ENCODE assay signal across 32 mouse cellular contexts in the genomic region with DNA sequence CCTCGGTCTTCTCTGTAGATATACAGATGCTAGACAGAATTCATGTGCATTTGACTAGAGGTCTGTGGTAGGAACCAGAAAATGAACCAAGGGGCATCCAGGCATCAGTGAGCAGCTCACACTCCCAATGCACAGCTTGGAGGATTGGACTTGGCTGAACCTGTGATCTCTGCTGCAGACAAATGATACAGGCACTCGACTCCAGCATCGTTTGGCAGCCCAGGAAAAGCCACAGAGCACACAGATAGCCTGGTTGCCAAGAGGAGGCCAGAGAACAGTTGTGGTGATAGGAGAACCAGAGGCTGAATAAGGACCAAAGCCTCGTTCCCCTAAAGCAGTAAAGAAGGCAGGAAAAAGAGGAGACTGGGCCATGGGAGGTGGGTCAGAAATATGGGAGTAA. TPM values are rescaled to one million over a fixed set of nuclear protein-coding genes. Genes with fewer than 3 reads are reported as not detected.
"Had no signal": no experiment of that assay in that cellular context is flagged by ENCODE, and none has a peak within 500 bp of the region (broad histone marks: within the 10 kb centered on the region; RNA-seq: fewer than 3 reads in every experiment).

No protein-coding gene starts in this region.

- H3K4me3 ChIP-seq: heart, embryonic 15.5 days; hindbrain, embryonic 10.5 days; hindbrain, embryonic 12.5 days; hindbrain, embryonic 13.5 days; hindbrain, embryonic 15.5 days; intestine, embryonic 15.5 days; kidney, embryonic 15.5 days; layer of hippocampus, adult 2 months; left cerebral cortex, adult 2 months had no signal

- H3K4me1 ChIP-seq: heart, embryonic 15.5 days; kidney, embryonic 15.5 days had no signal

- ATAC-seq: hindbrain, embryonic 16.5 days; hindbrain, postnatal 0 days; inflammation-experienced regulatory T-cells, adult 6 months; intestine, embryonic 15.5 days; intestine, embryonic 16.5 days; intestine, postnatal 0 days had no signal

- H3K27me3 ChIP-seq: heart, embryonic 15.5 days; hindbrain, embryonic 12.5 days; hindbrain, embryonic 13.5 days; hindbrain, embryonic 15.5 days; intestine, embryonic 15.5 days; kidney, embryonic 15.5 days had no signal

- H3K27ac ChIP-seq: heart, embryonic 15.5 days; hindbrain, embryonic 10.5 days; hindbrain, embryonic 12.5 days; hindbrain, embryonic 13.5 days; hindbrain, embryonic 14.5 days; hindbrain, embryonic 15.5 days; hindbrain, postnatal 0 days; intestine, embryonic 15.5 days; kidney, embryonic 15.5 days; kidney, postnatal 0 days; layer of hippocampus, adult 2 months; left cerebral cortex, adult 2 months had no signal

- DNase-seq: heart, postnatal 10 days; heart, postnatal 14 days; heart, postnatal 36 days; heart, postnatal 4 days; kidney, adult 11 months; kidney, adult 18-20 months; kidney, adult 2 months; kidney, adult 8-10 months; kidney, adult 9 months; kidney, postnatal 10 days; kidney, postnatal 14 days; kidney, postnatal 25 days; kidney, postnatal 36 days; kidney, postnatal 4 days; layer of hippocampus, adult 9-11 months; layer of hippocampus, postnatal 36 days had no signal

RNA-seq across cellular contexts. Expression of a gene that starts 42.1 kb away (rescaled TPM):
- polyA plus RNA-seq: inflammation-experienced regulatory T-cells, adult 6 months had no signal
